In the genomic region with DNA sequence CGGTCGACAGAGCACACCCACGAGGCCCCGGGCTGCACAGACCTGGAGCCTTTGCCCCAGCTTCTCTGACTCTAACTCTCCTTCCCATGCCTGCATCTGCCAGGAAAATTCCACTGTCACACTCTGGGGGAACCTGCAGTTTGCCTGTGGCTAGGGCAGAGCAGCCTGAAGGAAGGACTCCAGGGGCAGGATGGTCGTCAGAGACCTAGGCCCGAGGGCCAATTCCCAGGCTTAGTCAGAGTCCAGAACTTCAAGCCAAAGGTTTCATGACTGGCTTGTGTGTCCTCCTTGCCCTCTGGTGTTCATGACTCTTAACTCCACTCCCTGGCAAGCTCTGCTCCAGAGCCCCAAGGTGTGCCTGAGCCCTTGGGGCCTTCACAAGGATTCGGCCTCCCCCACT, we compare ENCODE assay signal across 25 mouse cellular contexts. TPM values are rescaled to one million over a fixed set of nuclear protein-coding genes. Genes with fewer than 3 reads are reported as not detected.
A peak's percentile ranks its signal among the peaks of the same experiment; 100 is the strongest.
DNase-seq lines count a peak whose midpoint lies in the region; ATAC-seq lines count a peak whose summit lies in the region.
"Had no signal": no experiment of that assay in that cellular context is flagged by ENCODE, and none has a peak within 500 bp of the region (broad histone marks: within the 10 kb centered on the region; RNA-seq: fewer than 3 reads in every experiment).

No protein-coding gene starts in this region.

- H3K4me3 ChIP-seq in hindbrain, embryonic 14.5 days (replicated peaks; ENCODE audit: low read length) = no peak overlapping the region
- H3K4me3 ChIP-seq in hindbrain, embryonic 13.5 days = no peak overlapping the region
- H3K4me3 ChIP-seq: embryonic facial prominence, embryonic 13.5 days; embryonic facial prominence, embryonic 15.5 days; erythroblast, embryonic 14.5 days; forebrain, embryonic 10.5 days; forebrain, embryonic 12.5 days had no signal

- no peak overlapping the region for H3K4me2 ChIP-seq in hindbrain, embryonic 14.5 days (replicated peaks)
- no peak overlapping the region for H3K4me2 ChIP-seq in hindbrain, embryonic 13.5 days
- H3K4me2 ChIP-seq: embryonic facial prominence, embryonic 13.5 days; embryonic facial prominence, embryonic 15.5 days; forebrain, embryonic 12.5 days had no signal

- no peak for DNase-seq in hindbrain, embryonic 14.5 days (ENCODE audit: low spot score)
- peak; percentile 68 for DNase-seq in 3T3-L1 (ENCODE audit: low read depth, low spot score)
- DNase-seq in NIH3T3 (ENCODE audit: low read depth) = peak; percentile 29
- DNase-seq in ovary, adult 18-20 months (ENCODE audit: low spot score) = no peak
- no peak for DNase-seq in cerebellum, adult 9-10 months
- DNase-seq: adrenal gland, adult 8-10 months; adrenal gland, postnatal 14 days; adrenal gland, postnatal 36 days; B cell, adult 2 months; cerebellum, adult 11-12 months; cerebellum, adult 2 months; cerebellum, adult 9-11 months; cerebellum, postnatal 14 days; cerebellum, postnatal 36 days; embryo, embryonic 11 days had no signal

- H3K36me3 ChIP-seq in hindbrain, embryonic 14.5 days (replicated peaks; ENCODE audit: control insufficient read depth, insufficient read depth) = no peaks in the 10 kb centered on the region
- H3K36me3 ChIP-seq in hindbrain, embryonic 13.5 days = no peaks in the 10 kb centered on the region
- H3K36me3 ChIP-seq: embryonic facial prominence, embryonic 13.5 days; embryonic facial prominence, embryonic 15.5 days; forebrain, embryonic 10.5 days; forebrain, embryonic 12.5 days; G1E had no signal

- H3K9ac ChIP-seq in hindbrain, embryonic 14.5 days = peak overlapping the region; percentile 16; the same call in 1 of the 2 replicates
- H3K9ac ChIP-seq in hindbrain, embryonic 13.5 days = no peak overlapping the region
- H3K9ac ChIP-seq: embryonic facial prominence, embryonic 13.5 days; embryonic facial prominence, embryonic 15.5 days had no signal

- no peak overlapping the region for H3K27ac ChIP-seq in hindbrain, embryonic 14.5 days
- H3K27ac ChIP-seq in hindbrain, embryonic 13.5 days = no peak overlapping the region
- H3K27ac ChIP-seq: embryonic facial prominence, embryonic 13.5 days; embryonic facial prominence, embryonic 15.5 days; forebrain, embryonic 10.5 days; forebrain, embryonic 12.5 days had no signal

- no peaks in the 10 kb centered on the region; the same call in 1 of the 2 replicates for H3K4me1 ChIP-seq in hindbrain, embryonic 14.5 days (replicated peaks; ENCODE audit: control insufficient read depth, insufficient read depth, low read length)
- H3K4me1 ChIP-seq in hindbrain, embryonic 13.5 days (replicated peaks) = 0 out of 2 replicates have a peak, but pooled peaks cover 5% of the 10 kb centered on the region
- H3K4me1 ChIP-seq: forebrain, embryonic 12.5 days had no signal

- H3K9me3 ChIP-seq in hindbrain, embryonic 14.5 days (ENCODE audit: control insufficient read depth, low read length) = no peaks in the 10 kb centered on the region
- no peaks in the 10 kb centered on the region for H3K9me3 ChIP-seq in hindbrain, embryonic 13.5 days
- H3K9me3 ChIP-seq: embryonic facial prominence, embryonic 13.5 days; embryonic facial prominence, embryonic 15.5 days; forebrain, embryonic 10.5 days; forebrain, embryonic 12.5 days had no signal

- no peak for ATAC-seq in hindbrain, embryonic 14.5 days (ENCODE audit: low FRiP score)
- no peak for ATAC-seq in hindbrain, embryonic 13.5 days (ENCODE audit: low FRiP score)
- ATAC-seq: CD4-positive, CD25-positive, alpha-beta regulatory T cell, adult 4 months; forebrain, embryonic 14.5 days; forebrain, embryonic 16.5 days had no signal

- WGBS in hindbrain, embryonic 14.5 days = 53% methylated on average over 7 of the region's 7 CpGs
- WGBS in hindbrain, embryonic 13.5 days = 60% methylated on average over 7 of the region's 7 CpGs

- no peaks in the 10 kb centered on the region for H3K27me3 ChIP-seq in hindbrain, embryonic 14.5 days (ENCODE audit: control insufficient read depth, insufficient read depth, low read length)
- peaks cover 22% of the 10 kb centered on the region; the same call in 1 of the 2 replicates for H3K27me3 ChIP-seq in hindbrain, embryonic 13.5 days
- H3K27me3 ChIP-seq: embryonic facial prominence, embryonic 15.5 days had no signal

RNA-seq across cellular contexts. Expression of gene Gm266, which starts 17.4 kb away (rescaled TPM):
- polyA plus RNA-seq in hindbrain, embryonic 14.5 days (2014; fragmentation: Nextera tagmentation; extraction: Ambion mirVana) = 2.6 and 3.8 TPM in 2 replicates
- 1.7 and 2.0 TPM in 2 replicates for polyA plus RNA-seq in hindbrain, embryonic 13.5 days (2015; fragmentation: Nextera tagmentation; extraction: Ambion mirVana)
- polyA plus RNA-seq: CD4-positive, CD25-positive, alpha-beta regulatory T cell, adult 4 months; erythroblast, embryonic 14.5 days; G1E had no signal

RNA-seq across cellular contexts. Expression of gene Tnfaip2, which starts 25.9 kb away (rescaled TPM):
- polyA plus RNA-seq in hindbrain, embryonic 14.5 days (2014; fragmentation: Nextera tagmentation; extraction: Ambion mirVana) = 0.42 and 0.79 TPM in 2 replicates
- 1.6 and 1.8 TPM in 2 replicates for polyA plus RNA-seq in hindbrain, embryonic 13.5 days (2015; fragmentation: Nextera tagmentation; extraction: Ambion mirVana)
- polyA plus RNA-seq: CD4-positive, CD25-positive, alpha-beta regulatory T cell, adult 4 months had no signal

RNA-seq across cellular contexts. Expression of gene Exoc3l4, which starts 51.4 kb away (rescaled TPM):
- polyA plus RNA-seq in hindbrain, embryonic 14.5 days (2014; fragmentation: Nextera tagmentation; extraction: Ambion mirVana) = 1.7 and 1.8 TPM in 2 replicates
- polyA plus RNA-seq in hindbrain, embryonic 13.5 days (2015; fragmentation: Nextera tagmentation; extraction: Ambion mirVana) = 2.0 and 2.1 TPM in 2 replicates
- polyA plus RNA-seq: CD4-positive, CD25-positive, alpha-beta regulatory T cell, adult 4 months; G1E had no signal

Comparison
In these comparisons a context has a peak if more than half of its experiments do, and no peak if none do; other contexts are left out.
1. DNase-seq: peak in 3T3-L1 (single experiment) and NIH3T3 (single experiment); none in hindbrain, embryonic 14.5 days (single experiment), ovary, adult 18-20 months (single experiment) and cerebellum, adult 9-10 months (single experiment).